Mouse (Mus musculus): ENCODE measurements around the gene Fbxl20. TPM values are rescaled to one million over a fixed set of nuclear protein-coding genes. Genes with fewer than 3 reads are reported as not detected.
A peak's percentile ranks its signal among the peaks of the same experiment; 100 is the strongest.

Gene Fbxl20
- total RNA-seq, 1 experiment from 2014 or later = 61.6 TPM

DNA sequence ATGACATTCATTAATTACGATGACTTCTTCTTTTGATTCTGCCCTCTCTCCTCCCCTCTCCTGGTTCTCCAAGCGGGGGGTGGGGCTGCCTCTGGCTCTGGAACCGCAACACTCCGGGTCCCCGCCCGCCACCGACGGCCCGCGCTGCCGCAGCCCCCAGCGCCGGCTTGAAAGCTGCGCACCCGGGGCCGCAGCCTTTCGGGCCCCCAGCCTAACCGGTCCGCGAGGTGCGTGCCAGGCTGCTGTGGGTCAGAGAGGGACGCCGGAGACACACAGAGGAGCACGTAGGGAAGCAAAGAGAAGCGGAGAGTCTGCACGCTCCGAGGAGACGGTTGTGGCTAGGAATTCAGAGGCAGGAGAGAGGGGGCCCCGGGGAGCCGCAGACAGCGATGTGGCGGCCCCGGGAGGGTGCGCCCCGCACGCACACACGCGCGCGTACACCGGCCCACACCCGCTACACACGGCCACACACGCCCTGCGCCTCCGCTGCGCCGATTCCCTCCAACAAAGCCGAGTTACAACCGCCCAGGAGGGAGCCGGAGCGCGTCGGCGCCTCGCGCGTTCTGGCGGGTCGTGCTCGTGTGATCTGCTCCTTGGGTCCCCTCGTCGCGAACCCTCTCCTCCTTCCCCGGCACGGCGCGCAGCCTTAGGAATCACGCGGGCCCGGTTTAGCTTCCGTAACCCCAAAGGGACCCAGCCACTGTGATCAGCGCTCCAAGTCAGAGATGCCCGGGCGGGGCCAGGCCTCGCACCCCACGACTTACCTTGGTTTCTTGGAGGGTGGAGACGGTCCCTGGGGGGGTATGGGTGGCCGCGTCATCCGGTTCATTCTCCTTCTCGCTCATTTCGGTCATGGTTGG lies 97.8 kb downstream of the Fbxl20 start:
- ATAC-seq (ENCODE audit: extremely low read depth, insufficient number of reproducible peaks, low FRiP score, poor library complexity, severe bottlenecking) = peak; percentile 69

DNA sequence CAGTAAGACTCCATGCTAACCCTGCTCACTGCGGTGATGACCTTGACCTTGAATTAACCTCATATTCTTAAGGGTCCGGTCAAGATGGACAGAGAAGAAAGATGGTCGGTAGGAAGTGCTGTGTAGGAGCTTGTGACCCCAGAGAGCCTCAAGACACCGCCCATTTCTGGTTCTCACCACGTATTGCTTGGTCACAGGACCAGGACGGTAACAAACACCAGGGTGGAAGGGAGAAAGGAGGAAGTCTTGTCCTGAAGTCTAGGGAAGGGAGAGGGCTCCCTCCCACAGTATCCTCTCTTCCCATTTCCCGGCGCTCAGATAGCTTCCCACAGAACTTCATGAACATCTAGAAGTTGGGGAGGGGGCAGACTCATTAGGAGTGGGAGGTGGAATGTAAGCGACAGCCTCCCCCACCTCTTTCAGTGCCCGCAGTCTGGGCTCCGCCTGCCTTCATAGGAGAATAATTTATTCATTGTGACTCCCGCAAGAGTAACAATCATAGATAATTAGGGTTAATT lies 98.5 kb downstream of the Fbxl20 start:
- no peak for ATAC-seq (ENCODE audit: extremely low read depth, insufficient number of reproducible peaks, low FRiP score, poor library complexity, severe bottlenecking)

DNA sequence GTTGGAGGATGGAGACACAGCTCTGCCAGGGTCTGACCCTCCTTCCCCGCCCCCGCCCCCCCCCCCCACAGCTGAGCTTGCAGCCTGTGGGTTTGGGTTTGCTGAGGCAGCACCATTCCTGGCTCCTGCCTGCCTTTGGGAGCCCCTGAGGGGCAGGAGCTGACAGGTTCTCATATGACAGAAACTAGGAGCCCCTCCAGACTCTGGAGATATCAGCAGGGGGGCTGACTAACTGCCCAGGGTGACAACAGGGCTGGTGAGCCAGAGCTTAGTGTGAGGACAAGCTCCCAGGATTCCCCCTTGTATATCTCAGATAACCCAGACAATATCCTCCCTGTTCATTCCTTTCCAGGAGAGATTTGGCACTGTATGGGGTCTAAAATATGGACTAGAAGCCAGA lies 99.3 kb downstream of the Fbxl20 start:
- no peak for ATAC-seq (ENCODE audit: extremely low read depth, insufficient number of reproducible peaks, low FRiP score, poor library complexity, severe bottlenecking)

DNA sequence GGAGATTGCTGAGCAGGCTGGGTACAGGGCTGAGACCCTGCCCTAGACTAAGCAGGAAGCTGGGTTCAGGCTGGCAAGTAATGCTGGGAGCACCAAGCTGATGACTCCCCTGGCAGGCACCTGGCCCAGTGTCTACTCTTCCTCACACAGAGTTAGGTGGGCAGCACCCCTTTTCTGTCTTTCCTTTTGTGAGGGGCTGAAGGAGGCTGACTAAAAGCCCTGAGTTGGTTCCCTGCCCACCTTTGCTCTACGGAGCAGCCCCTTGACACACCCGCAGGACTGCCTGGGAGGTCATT lies 99.7 kb downstream of the Fbxl20 start:
- no peak for ATAC-seq (ENCODE audit: extremely low read depth, insufficient number of reproducible peaks, low FRiP score, poor library complexity, severe bottlenecking)

DNA sequence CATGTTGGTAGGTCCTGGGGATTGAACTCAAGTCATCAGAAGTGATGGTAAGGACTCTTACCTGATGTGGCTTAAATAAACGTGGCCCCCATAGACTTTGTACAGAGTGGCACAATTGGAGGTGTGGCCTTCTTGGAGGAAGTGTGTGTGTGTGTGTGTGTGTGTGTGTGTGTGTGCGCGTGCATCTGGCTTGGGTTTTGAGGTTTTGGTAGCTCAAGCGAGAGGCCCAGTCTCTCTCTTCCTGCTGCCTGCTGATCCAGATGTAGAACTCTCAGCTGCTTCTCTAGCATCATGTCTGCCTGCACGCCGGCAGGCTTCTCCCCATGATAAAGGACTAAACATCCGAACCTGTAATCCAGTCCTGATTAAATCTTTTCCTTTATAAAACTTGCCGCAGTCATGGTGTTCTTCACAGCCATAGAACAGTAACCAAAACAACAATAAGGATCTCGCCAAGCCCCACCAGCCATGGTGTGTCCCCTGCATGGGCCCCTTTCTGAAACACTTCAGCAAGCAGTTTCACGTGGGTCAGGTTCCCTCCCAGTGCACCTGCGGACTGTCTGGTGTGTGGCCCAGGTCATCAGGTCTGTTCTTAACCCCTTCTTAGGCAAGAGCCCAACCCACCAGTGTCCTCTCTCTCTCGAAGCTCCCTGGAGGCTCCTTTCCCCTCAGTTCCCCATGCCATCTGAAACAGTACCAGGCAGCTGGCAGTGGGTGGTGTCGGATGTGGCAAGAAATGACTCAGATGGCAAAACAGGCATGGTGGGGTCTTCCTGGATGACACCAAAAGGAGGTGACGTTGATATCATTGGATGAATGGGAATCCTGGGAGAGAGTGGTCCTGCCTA lies 100.3 kb downstream of the Fbxl20 start:
- ATAC-seq (ENCODE audit: extremely low read depth, insufficient number of reproducible peaks, low FRiP score, poor library complexity, severe bottlenecking) = no peak

DNA sequence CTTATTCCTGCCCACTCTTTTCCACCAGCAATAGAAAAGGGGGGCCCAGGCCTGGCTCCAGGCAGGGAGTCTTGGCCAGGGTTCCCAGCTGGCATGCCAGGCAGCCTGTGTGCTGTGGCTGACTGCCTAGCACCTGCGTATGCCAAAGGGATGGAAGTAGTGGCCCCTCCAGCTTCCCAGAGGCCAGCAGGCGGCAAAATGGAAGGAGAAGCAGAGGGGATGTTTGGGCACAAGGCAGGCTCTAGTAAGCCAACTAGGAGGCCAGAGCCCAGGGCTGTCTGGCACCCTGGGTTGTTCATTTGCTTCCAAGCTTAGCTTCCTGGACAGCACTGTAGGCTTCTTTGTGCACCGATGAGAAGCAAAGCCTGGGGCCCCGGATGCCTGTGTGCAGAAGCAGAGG lies 102.5 kb downstream of the Fbxl20 start:
- ATAC-seq (ENCODE audit: extremely low read depth, insufficient number of reproducible peaks, low FRiP score, poor library complexity, severe bottlenecking) = no peak

DNA sequence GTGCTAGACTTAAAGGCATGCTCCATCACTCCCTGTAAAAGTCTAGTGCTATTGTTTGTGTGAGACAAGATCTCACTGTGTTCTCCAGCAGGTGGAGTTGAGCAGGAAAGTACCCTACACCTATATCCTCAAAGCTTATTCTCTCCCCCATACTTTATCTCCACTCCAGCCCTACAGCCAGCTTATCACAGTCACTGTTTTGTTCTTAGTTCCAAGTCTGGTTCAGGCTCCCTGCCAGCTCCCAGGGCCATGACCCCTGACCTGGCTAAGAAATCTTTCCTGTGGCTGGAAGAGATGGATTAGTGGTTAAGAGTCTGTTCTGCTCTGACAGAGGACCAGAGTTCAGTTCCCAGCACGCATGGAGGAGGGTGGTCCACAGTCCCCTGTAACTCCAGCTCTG lies 103.7 kb downstream of the Fbxl20 start:
- no peak for ATAC-seq (ENCODE audit: extremely low read depth, insufficient number of reproducible peaks, low FRiP score, poor library complexity, severe bottlenecking)

DNA sequence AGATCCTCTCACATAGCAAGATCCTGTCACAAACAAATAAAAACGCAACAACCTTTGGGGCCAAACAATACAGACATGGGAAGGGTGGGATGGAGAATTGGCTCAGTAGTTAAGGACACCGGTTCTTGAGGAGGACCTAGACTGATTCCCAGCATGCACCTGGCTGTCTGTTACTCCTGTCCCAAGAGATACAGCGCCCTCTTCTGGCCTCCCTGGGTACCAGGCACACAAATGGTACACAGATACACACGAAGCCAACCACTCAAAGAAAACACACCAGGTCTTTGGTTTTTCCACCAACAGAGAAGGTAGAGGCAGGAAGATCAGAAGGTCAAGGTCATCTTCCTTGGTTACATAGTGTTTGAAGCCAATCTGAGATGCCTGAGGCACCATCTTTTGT lies 104.6 kb downstream of the Fbxl20 start:
- no peak for ATAC-seq (ENCODE audit: extremely low read depth, insufficient number of reproducible peaks, low FRiP score, poor library complexity, severe bottlenecking)

DNA sequence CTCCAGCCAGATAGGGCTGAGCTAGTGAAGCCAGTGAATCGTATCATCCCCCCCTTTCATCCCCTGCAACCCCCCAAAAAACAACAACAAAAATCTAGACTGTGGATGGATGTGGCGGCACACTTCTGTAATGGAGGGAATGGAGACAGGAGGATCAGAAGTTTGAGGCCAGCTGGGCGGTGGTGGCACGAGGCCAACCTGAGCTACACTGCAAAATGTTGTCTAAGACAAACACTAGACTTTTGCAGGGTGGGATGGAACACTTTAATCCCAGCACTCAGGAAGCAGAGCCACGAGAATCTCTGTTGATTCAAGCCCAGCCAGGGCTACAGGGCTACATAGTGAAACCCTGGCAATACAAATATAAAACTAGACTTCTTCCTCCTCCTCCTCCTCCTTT lies 106.1 kb downstream of the Fbxl20 start:
- no peak for ATAC-seq (ENCODE audit: extremely low read depth, insufficient number of reproducible peaks, low FRiP score, poor library complexity, severe bottlenecking)

DNA sequence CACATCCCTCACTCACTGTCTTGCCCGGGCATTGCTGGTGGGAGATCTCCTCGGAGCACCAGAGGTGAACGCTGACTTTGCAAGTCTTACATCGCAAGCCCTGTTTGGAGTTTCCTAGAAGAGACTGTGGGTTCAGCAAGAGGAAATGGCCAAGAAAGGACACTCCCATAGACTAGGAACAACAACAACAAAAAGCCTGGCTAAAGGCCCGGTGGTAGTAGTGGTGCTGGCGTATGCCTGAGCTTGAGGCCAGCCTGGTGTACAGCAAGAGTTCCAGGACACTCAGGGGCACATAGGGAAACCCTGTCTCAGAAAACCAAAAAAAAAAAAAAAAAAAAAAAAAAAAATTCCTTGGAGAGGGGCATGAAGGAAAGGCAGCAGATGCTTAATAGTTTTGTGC lies 107.5 kb downstream of the Fbxl20 start:
- no peak for ATAC-seq (ENCODE audit: extremely low read depth, insufficient number of reproducible peaks, low FRiP score, poor library complexity, severe bottlenecking)

DNA sequence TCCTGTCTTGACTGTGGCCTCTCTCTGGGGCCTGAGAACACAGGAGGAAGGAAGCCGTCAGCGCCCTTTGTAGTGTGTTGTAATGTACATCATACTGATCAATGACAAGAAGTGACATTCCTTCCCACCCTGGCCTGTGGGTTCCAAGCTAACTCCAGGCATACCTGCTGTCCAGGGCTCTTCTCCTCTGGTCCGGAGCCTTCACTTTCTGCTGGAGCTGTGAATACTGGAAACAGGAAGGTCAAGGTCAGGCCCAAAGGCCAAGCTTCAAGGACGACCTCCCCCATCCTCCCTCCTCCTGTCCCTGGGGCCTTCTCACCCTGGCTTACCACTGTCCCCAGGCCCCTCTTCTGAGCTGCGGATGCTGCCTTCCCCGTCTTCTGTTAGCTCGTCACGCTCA lies 109.2 kb downstream of the Fbxl20 start:
- no peak for ATAC-seq (ENCODE audit: extremely low read depth, insufficient number of reproducible peaks, low FRiP score, poor library complexity, severe bottlenecking)

DNA sequence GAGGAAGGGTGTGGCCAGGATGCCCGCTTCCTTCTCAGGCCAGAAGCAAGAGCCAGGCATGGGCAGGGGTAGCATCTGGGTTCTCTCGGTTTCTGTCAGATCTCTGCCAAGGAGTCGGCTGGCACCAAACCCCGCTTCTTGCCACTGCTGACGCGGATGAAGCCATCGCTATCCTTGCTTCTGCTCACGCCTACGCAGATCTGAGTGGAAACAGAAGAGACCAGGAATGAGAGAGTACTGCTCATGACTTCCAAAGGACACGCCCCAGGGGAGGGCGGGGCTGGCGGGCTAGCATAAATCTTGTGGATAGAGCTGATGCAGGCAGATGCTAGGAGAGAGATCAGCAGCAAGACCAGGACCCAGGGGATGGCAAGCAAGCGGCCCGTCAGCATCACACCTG lies 112.3 kb downstream of the Fbxl20 start:
- ATAC-seq (ENCODE audit: extremely low read depth, insufficient number of reproducible peaks, low FRiP score, poor library complexity, severe bottlenecking) = no peak

DNA sequence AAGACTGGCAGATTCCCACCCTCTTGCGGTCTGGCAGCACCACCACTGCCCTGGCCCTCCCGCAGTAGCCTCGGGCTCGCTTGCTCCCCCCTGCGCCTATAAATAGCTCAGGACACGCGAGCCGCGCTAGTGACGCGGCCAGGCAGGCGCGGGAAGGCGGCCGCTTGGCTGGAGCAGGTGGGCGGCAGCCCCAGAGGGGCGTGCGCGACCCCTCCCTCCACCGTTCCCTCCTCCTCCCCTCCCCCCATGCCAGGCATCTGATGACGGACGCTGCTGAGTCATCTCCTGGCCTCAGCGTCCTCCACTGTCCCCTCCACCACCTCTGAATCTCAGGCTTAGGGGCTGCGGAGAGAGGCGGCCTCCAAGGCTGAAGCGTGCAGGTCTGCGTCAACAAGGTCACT lies 114.2 kb downstream of the Fbxl20 start:
- no peak for ATAC-seq (ENCODE audit: extremely low read depth, insufficient number of reproducible peaks, low FRiP score, poor library complexity, severe bottlenecking)

DNA sequence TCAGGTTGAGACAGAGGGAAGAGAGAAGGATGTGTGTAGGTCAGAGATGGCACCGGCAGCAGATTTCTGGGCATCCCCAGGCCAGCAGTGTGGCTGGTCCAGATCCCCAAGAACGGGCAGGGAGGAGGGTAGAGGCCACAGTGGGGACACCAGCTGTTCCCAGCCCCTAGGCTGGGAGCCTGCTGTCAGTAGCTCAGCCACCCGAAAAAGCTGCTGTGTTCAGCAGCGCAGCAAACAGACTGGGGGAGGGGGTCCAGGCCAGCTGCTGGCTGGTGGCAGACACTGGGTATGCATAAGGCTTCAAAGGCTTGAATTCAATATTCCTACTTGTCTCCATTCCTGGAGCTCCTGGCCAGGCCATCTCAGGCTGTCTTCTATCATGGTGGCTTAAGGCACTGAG lies 115.4 kb downstream of the Fbxl20 start:
- no peak for ATAC-seq (ENCODE audit: extremely low read depth, insufficient number of reproducible peaks, low FRiP score, poor library complexity, severe bottlenecking)

DNA sequence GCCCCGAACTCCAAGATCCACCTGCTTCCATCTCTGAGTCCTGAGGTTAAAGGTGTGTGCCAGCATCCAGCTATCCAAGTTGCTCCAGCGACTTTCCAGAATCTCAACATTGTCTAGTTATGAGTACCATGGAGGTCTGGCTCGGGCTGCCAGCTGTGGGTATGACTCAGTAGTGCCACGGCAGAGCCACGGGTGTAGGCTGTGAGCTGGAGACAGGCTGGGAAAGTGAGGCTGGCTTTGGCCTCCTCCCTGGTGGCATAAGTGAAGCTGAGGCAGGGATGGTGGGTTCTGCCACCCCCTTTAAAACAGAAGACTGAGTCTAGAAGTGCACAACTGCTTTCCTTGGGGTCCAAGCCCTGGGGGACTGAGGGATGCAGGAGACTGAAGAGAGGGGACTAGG lies 116.1 kb downstream of the Fbxl20 start:
- no peak for ATAC-seq (ENCODE audit: extremely low read depth, insufficient number of reproducible peaks, low FRiP score, poor library complexity, severe bottlenecking)

Other genes starting within 250 kb of the Fbxl20 start
- 1.2 and 2.9 TPM in 2 replicates for gene Plxdc1, start 164.0 kb downstream of the Fbxl20 start, total RNA-seq (2017)
- 54.0 and 56.4 TPM in 2 replicates for gene Arl5c, start 154.2 kb downstream of the Fbxl20 start, total RNA-seq (2017)
- gene Cacnb1, start 127.4 kb downstream of the Fbxl20 start, total RNA-seq (2017) = 4.1 and 4.8 TPM in 2 replicates
- 1,086 and 1,116 TPM in 2 replicates for gene Rpl19, start 123.7 kb downstream of the Fbxl20 start, total RNA-seq (2017)
- gene Stac2, start 96.9 kb downstream of the Fbxl20 start, total RNA-seq (2017) = 5.3 and 7.8 TPM in 2 replicates
- 52.8 and 56.1 TPM in 2 replicates for gene Med1, start 42.9 kb upstream of the Fbxl20 start, total RNA-seq (2017)
- 134 and 140 TPM in 2 replicates for gene Cdk12, start 52.7 kb upstream of the Fbxl20 start, total RNA-seq (2017)
- gene Neurod2, start 179.2 kb upstream of the Fbxl20 start, total RNA-seq (2017) = not detected in 2 replicates
- gene Ppp1r1b, start 198.0 kb upstream of the Fbxl20 start, total RNA-seq (2017) = not detected in 2 replicates
- 36.2 and 47.1 TPM in 2 replicates for gene Stard3, start 208.0 kb upstream of the Fbxl20 start, total RNA-seq (2017)
- gene Tcap, start 233.4 kb upstream of the Fbxl20 start, total RNA-seq (2017) = not detected in 2 replicates
- gene Pnmt, start 236.0 kb upstream of the Fbxl20 start, total RNA-seq (2017) = not detected in 2 replicates

Measured in neutrophil, adult 5-6 weeks (primary cell).